Mouse (Mus musculus): ENCODE measurements around the gene Vmn2r72.

The Vmn2r72 gene

DNA sequence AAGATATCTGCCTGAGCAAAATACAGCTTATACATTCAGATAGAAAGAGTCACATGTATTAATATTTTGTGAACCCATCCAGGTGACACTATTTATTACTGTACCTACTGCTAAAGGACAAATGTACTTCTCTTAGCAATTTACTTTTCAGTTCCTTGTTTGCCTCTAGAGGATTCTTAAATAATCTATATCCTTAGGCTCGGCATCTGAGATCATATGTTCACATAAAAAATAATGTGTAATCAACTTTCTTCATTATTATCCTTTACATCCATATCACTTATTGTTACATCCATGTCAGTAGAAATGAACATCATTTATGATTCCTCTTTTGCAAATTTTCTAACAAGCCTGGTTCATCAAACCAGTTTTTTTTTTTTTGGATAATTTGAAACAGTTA, at the start of gene Vmn2r72:
TSS of gene Vmn2r72 (minus strand) at position 101 of the 400 bp plus-strand sequence.
- no peak for DNase-seq (ENCODE audit: low spot score)
